ENCODE assay signal across 8 mouse cellular contexts in the genomic region with DNA sequence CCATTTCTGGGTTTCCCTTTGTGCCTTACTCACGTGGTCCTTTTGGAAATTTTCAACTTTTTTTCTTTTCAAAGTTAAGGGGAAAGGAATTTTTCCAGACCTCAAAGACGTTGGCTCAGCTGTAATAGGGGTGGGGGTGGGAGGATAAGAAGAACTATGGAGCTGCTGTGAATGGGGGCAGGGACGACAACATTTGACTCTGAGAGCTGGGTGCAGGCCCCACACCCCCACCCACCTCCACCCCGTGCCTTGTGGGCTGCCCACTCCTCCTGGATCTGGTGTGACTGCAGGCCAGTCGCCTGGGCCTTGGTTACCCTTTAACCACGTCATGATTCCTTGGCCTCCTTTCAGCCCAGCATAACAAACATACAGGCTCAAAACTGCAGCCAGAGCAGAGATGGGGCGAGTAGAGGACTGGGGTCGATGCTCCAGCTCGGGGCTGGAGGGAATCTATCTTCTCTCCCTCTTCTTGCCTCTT.
DNase-seq lines count a peak whose midpoint lies in the region; ATAC-seq lines count a peak whose summit lies in the region.
"Had no signal": no experiment of that assay in that cellular context is flagged by ENCODE, and none has a peak within 500 bp of the region (broad histone marks: within the 10 kb centered on the region; RNA-seq: fewer than 3 reads in every experiment).

No protein-coding gene starts in this region.

- intact Hi-C loops in left cerebral cortex, postnatal 10 days (cut with DNase I): no loop called here

- H3K27me3 ChIP-seq in neural tube, embryonic 13.5 days: peaks cover 11% of the 10 kb centered on the region; the same call in 1 of the 2 replicates
- 0 out of 2 replicates have a peak, but pooled peaks cover 4% of the 10 kb centered on the region for H3K27me3 ChIP-seq in limb, embryonic 13.5 days

- no peak overlapping the region for H3K4me3 ChIP-seq in neural tube, embryonic 13.5 days
- H3K4me3 ChIP-seq in limb, embryonic 13.5 days: 0 out of 2 replicates have a peak overlapping the region, but pooled peaks have one; percentile 8

- no peak overlapping the region for H3K9ac ChIP-seq in neural tube, embryonic 13.5 days
- peak overlapping the region; percentile 36; the same call in 1 of the 2 replicates for H3K9ac ChIP-seq in limb, embryonic 13.5 days
- H3K9ac ChIP-seq: forebrain, postnatal 0 days had no signal

- WGBS in neural tube, embryonic 13.5 days: 55% methylated on average over 9 of the region's 9 CpGs
- 22% methylated on average over 9 of the region's 9 CpGs for WGBS in limb, embryonic 13.5 days

- no peak for ATAC-seq in neural tube, embryonic 13.5 days (ENCODE audit: low read depth)
- ATAC-seq in limb, embryonic 13.5 days (ENCODE audit: low FRiP score, low read depth): peak; percentile 73
- ATAC-seq: forebrain, postnatal 0 days had no signal

- no peak for DNase-seq in neural tube, embryonic 10.5 days (ENCODE audit: extremely low spot score, low spot score)
- peak; percentile 17 for DNase-seq in heart, postnatal 4 days
- DNase-seq in left cerebral cortex, postnatal 10 days (ENCODE audit: extremely low spot score in 1 of 2, low spot score in 2 of 2): no peak
- DNase-seq in embryo, embryonic 9.5 days (ENCODE audit: extremely low spot score): no peak
- DNase-seq in MN1 (ENCODE audit: low spot score): no peak
- DNase-seq: forebrain, postnatal 0 days had no signal

- H3K27ac ChIP-seq in neural tube, embryonic 13.5 days (replicated peaks): peak overlapping the region; percentile 54; the same call in 1 of the 2 replicates
- peak overlapping the region; percentile 98 for H3K27ac ChIP-seq in limb, embryonic 13.5 days

- H3K9me3 ChIP-seq in neural tube, embryonic 13.5 days: no peaks in the 10 kb centered on the region
- no peaks in the 10 kb centered on the region for H3K9me3 ChIP-seq in limb, embryonic 13.5 days

- H3K4me2 ChIP-seq in neural tube, embryonic 13.5 days: no peak overlapping the region
- H3K4me2 ChIP-seq in limb, embryonic 13.5 days (replicated peaks): peak overlapping the region; percentile 49

- H3K4me1 ChIP-seq in neural tube, embryonic 13.5 days (replicated peaks): peaks cover 33% of the 10 kb centered on the region
- peaks cover 74% of the 10 kb centered on the region for H3K4me1 ChIP-seq in limb, embryonic 13.5 days

- no peaks in the 10 kb centered on the region for H3K36me3 ChIP-seq in neural tube, embryonic 13.5 days
- H3K36me3 ChIP-seq in limb, embryonic 13.5 days: no peaks in the 10 kb centered on the region
